Mouse (Mus musculus) left cerebral cortex, postnatal 10 days (tissue): ENCODE data around the gene Creb5. TPM values are rescaled to one million over a fixed set of nuclear protein-coding genes. Genes with fewer than 3 reads are reported as not detected.
A peak's percentile ranks its signal among the peaks of the same experiment; 100 is the strongest.

ENCODE experiments used
- DNase-seq, 2 experiments: peaks; one replicate each; pipeline ENCODE4 v3.0.0; 2021 to 2022; ENCODE audit warnings: low spot score in 2 of 2, mixed read lengths in 1 of 2; ENCODE audit errors: extremely low spot score in 1 of 2
- intact Hi-C: fragments of 180-260 bp; cut with DNase I; formaldehyde crosslinking; loops from one replicate; pipeline ENCODE4 v1.15.1; 2025
- total RNA-seq, 2 experiments: library from RNA; stranded (reverse); gene quantifications; 2 replicates each; pipeline ENCODE4 v1.2.3; 2021

The Creb5 gene
- total RNA-seq, 2 experiments from 2014 or later = 2.4 to 2.9 TPM

GRCm38 (mm10) chr6:53462802-53463201 is 175.7 kb downstream of the Creb5 start:
- DNase-seq = no peak
- intact Hi-C loops = no loop called here

DNA sequence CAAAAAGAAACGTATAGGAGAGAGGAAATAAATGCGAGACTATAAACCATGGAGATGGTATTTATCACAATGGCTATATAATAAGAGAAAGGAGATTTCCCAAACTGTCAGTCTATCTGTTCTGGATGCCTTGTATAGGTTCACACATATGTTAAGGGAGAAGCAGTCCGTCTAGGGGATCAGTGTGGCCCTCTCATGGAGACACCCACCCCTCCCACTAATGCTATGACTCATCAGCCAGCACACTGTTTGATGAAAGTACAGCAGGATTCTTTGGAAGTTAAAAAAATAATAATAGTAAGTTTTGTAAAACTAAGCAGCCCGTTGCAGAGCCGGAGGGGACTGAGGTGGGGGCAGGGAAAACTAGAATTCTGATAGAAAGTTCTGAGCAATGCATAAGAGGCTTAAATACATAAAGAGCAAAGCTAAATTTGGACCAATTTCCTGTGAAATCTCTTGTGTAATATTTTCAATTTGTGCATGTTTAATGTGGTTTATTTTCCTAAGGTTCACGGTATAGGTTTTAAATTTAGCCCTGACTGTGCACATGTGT is 176.3 kb downstream of the Creb5 start:
- intact Hi-C loops = no loop called here
- DNase-seq = no peak

DNA sequence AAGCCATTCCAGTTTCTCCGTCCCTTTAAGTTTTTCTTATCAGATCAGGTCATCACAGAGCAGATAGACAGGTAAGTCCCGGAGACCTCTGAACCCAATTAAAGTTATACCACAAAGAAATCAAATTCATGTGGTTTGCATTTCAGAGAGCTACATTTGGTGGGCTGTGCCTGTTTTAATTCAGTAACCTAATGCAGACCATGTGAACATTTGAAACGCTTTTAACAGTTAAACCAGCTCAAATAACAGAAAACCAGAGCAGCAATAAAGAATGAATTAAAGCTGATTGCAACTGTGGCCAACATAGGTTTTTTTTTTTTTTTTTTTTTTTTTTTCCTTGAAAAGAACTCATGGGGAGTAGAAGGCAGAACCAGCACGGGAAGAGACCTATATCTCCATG is 182.1 kb downstream of the Creb5 start:
- intact Hi-C loops = no loop called here
- no peak for DNase-seq

- no peak for DNase-seq
- intact Hi-C loops = no loop called here
These were observed 182.6 kb downstream of the Creb5 start for GRCm38 (mm10) chr6:53469703-53470102.

DNA sequence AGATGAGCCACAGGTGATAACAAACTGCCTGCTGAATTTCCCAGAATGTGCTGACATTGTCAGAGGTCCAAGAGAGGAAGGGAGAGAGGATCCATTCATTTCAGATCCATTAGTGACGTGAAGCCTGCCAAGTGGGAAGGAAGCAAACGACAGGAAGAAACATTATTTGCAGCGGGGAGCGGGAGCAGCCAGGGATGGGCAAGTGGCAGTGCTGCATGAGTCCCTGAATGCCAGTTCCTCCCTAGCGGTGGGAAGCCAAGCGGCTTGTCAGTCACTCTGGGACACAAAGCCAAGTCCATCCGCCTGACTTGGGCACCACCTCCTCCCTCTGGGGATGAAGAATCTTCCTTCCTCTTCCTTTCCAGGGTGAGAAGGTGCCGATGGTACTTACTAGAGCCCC is 183.5 kb downstream of the Creb5 start:
- intact Hi-C loops = no loop called here
- DNase-seq = no peak

DNA sequence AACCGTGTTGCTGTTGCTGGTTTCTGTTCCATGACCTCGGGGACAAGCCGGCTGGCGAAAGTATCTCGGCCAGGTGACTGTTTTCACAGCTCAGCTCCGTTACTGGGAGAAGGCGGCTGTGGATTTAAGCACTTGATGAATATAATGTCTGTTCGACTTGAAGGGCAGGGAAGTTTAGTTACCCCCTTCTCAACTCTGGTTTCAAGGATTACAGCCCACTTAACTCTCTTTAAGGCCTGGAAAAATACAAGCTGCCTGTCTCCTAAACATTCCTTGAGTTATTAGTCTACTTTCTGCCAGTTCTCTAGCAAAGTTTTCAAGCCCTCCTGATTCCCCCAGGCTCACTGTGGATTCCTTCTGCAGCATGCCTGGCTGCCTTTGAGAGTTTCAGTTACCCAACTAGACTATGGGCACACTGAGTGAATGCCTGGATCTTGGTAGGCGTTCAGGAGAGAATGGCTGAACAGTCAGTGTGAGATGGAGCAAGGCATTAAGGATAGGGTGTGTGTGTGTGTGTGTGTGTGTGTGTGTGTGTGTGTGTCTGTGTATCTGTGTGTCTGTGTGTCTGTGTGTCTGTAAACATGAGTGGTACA is 184.0 kb downstream of the Creb5 start:
- intact Hi-C loops = no loop called here
- DNase-seq = no peak

DNA sequence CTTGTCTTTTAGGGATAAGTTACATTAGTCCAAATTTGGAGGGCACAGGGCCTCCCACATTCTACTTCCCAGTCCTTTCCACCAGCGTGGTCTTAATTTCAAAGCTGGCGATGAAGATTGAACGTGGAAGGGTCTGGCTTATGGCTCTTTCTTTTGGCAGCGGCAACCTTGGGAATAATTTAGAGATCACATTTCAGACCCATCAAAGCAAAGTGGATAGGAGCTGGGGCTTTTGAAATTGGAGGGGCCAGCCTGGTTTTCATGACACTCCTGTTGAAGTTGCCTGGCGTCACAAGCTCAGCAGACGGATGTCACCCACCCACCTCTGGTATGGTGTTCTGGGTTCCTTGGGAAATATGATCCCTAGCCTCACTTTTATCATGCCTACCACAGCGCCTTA is 185.7 kb downstream of the Creb5 start:
- DNase-seq = no peak
- intact Hi-C loops = no loop called here

DNA sequence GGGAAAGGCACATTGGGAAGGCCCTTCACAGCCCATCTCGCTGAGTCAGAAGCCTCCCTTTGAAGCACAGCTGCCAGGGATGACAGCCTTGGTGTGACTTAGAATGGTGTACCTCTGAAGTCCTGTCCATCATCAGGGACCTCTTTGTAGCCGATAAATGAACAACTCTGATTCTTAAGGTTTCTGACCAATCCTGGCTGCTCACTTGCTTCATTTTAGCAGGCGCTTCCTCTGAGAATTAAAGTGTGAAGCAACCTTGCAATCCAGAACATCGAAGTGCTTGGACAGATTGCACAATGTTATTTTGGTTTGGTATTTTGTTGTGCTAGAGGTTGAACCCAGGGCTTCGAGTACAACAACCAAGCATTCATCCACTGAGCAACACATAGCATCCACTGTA is 190.4 kb downstream of the Creb5 start:
- intact Hi-C loops = no loop called here
- no peak for DNase-seq

DNA sequence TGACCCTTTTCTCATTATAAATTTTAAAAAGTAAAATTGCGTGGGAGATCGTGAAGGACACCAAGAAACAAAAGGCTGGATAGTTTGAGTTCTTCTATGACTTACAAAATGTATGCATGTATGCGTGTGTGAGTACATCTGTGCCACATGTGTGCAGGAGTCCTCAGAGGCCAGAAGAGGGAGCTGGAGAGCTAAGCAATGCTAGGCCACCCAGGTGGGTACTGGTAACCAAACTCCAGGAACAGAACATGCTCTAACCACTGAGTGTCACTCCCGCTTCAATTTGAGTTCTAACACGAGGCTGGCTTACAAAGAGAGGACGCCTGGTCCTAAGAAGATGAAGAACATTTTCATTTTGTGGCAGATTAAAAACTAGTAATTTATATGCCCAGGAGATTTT is 203.8 kb downstream of the Creb5 start:
- intact Hi-C loops = no loop called here
- no peak for DNase-seq

GRCm38 (mm10) chr6:53491331-53491730 is 204.3 kb downstream of the Creb5 start:
- no peak for DNase-seq
- intact Hi-C loops = no loop called here

DNA sequence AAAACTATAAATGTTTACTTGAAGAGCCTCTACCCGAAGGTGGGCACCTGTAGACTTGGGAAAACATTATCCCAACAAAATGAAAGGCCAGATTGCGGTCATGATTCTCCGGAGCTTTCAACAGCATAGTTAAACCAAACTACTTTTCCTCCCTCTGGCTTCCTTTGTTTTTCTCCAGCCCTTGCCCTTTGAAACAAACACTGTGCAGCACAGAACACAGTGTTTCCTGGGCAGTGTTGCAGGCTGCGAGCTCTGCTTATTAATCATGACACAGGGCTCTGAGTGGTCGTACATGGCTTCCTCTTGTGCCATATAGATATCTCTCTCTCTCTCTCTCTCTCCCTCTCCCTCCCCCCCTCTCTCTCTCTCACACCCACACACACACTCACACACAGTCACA is 206.8 kb downstream of the Creb5 start:
- intact Hi-C loops = no loop called here
- no peak for DNase-seq

GRCm38 (mm10) chr6:53495667-53496066 is 208.6 kb downstream of the Creb5 start:
- intact Hi-C loops = no loop called here
- no peak for DNase-seq

- intact Hi-C loops = no loop called here
- peak; percentile 3 to 71 for DNase-seq
These were observed 209.3 kb downstream of the Creb5 start for GRCm38 (mm10) chr6:53496325-53496753.

DNA sequence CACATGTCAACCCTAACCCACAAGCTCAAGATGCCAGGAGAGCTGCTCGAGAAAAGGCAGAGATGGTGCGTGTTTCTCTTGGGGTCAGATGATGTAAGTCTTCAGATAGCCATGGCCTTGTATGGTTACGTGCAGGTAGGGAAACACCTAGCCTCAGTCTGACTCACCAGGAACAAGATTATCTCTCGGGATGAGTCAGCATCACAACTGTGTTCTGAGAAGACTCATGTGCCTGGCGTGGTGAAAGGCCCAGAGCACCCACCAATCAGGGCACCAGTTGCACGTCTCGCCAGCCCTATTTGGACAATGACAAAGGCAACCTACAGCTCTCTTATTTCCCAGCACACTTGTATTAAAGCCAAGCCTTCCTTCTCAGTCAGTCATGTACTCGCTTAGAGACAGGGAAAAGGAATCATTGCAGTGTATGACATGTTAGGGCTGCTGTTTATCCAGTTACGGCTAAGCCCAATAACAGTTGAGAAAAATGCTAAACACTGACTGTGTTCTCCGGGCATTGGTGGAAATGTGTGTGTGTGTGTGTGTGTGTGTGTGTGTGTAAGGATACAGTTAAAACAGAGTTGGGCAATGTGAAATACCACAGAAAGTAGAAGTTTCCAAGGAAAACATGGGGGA is 210.9 kb downstream of the Creb5 start:
- no peak for DNase-seq
- intact Hi-C loops = no loop called here

- no peak for DNase-seq
- intact Hi-C loops = no loop called here
These were observed 212.7 kb downstream of the Creb5 start for GRCm38 (mm10) chr6:53499621-53500295.

- intact Hi-C loops = no loop called here
- no peak for DNase-seq
These were observed 214.2 kb downstream of the Creb5 start for GRCm38 (mm10) chr6:53501236-53501635.

GRCm38 (mm10) chr6:53506947-53507564 is 220.0 kb downstream of the Creb5 start:
- intact Hi-C loops = no loop called here
- DNase-seq = no peak

DNA sequence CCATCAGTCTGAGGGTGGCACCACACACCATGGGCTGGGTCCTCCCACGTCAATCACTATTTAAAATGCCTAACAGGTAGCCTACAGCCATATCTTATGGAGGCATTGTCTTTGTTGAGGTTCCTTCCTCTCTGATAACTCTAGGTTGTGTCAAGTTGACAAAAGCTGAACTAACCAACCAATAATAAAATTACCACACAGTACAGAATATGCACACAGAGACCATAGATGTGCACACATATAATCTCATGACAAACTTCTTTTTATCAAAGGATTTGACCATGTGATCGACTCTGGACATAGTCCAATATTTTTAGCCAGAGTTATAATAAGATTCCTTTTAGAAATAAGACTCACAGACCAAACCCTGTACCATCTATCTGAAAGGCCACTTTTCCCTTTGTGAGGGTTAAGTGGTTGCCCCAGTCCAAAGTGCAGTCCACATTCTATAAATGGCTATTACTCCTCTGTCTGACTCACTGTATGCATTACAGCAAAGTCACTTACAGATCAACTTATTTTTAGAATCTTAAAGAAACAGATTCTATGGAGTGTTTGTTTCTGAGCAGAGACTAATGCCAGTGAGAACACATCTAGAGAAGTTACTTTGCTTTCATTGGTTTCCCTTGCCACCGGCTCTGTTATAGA is 221.9 kb downstream of the Creb5 start:
- intact Hi-C loops = no loop called here
- no peak for DNase-seq

DNA sequence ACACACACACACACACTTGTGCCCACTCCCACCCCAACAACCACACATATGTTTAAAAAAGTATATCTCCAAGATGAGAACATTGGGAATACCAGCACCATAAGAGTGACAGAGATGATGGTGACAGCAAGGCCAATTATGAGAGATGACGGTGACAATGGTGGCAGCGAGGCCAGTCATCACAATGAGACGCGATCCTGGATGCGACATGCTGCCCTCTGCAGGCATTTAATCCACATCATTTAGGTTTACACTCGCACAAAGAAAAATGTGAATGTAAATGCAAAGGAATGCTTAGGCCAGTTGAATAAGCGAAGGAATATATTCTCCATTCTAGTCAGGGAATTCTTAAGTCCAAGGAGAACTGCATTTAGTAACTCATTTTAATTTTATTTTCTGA is 222.9 kb downstream of the Creb5 start:
- intact Hi-C loops = no loop called here
- DNase-seq = no peak
